Mouse (Mus musculus) kidney, embryonic 15.5 days (tissue): ENCODE measurements around the gene Mapre3. TPM values are rescaled to one million over a fixed set of nuclear protein-coding genes. Genes with fewer than 3 reads are reported as not detected.
A peak's percentile ranks its signal among the peaks of the same experiment; 100 is the strongest.

Experiments
- ATAC-seq: fragments of 200-750 bp; cut with Nextera tagmentation; replicated peaks from 2 replicates; pipeline ENCODE4 v1.8.0; 2017; ENCODE audit warnings: moderate TSS enrichment; ENCODE audit not compliant: low FRiP score
- H3K27ac ChIP-seq: fragments of 300-500 bp; sonication (generic); 2 replicates; pipeline ENCODE4 v1.5.1; 2015; ENCODE audit warnings: mild to moderate bottlenecking, inconsistent platforms
- H3K27me3 ChIP-seq: fragments of 300-500 bp; sonication (generic); 2 replicates; pipeline ENCODE4 v1.6.1; 2015; ENCODE audit warnings: inconsistent platforms
- H3K36me3 ChIP-seq: fragments of 300-500 bp; sonication (generic); 2 replicates; pipeline ENCODE4 v1.6.1; 2015; ENCODE audit warnings: inconsistent platforms
- H3K4me1 ChIP-seq: fragments of 300-500 bp; sonication (generic); 2 replicates; pipeline ENCODE4 v1.6.1; 2015; ENCODE audit warnings: inconsistent platforms
- H3K4me2 ChIP-seq: fragments of 300-500 bp; sonication (generic); 2 replicates; pipeline ENCODE4 v1.6.1; 2015; ENCODE audit warnings: moderate library complexity, mild to moderate bottlenecking, inconsistent platforms
- H3K4me3 ChIP-seq: fragments of 300-500 bp; sonication (generic); replicated peaks from 2 replicates; pipeline ENCODE4 v1.5.1; 2015; ENCODE audit warnings: mild to moderate bottlenecking, inconsistent platforms
- H3K9ac ChIP-seq: fragments of 300-500 bp; sonication (generic); 2 replicates; pipeline ENCODE4 v1.6.1; 2015; ENCODE audit warnings: mild to moderate bottlenecking, inconsistent platforms
- H3K9me3 ChIP-seq: fragments of 300-500 bp; sonication (generic); replicated peaks from 2 replicates; pipeline ENCODE4 v1.6.1; 2016; ENCODE audit warnings: inconsistent platforms
- WGBS: fragments of 180-500 bp; shearing (Covaris S2); methylation state at CpG from one replicate; pipeline ENCODE4 v1.1.7; 2015; ENCODE audit warnings: mixed read lengths; 5-methylcytosine and 5-hydroxymethylcytosine counted together
- polyA plus RNA-seq: library from polyadenylated mRNA; unstranded; fragments of >200 nt; fragmentation: Nextera tagmentation; extraction: Ambion mirVana; gene quantifications from 2 replicates; pipeline ENCODE4 v1.2.1, GENCODE M21; 2015

Gene Mapre3
- polyA plus RNA-seq, 1 experiment from 2014 or later, result 23.6 TPM

- Histone ChIP-seq H3K36me3 (no peaks in the 10 kb centered on the region), H3K27me3 (peaks cover 3% of the 10 kb centered on the region; the same call in 1 of the 2 replicates), H3K4me3 (no peak overlapping the region), H3K9ac (no peak overlapping the region), H3K4me1 (peaks cover 6% of the 10 kb centered on the region; the same call in 1 of the 2 replicates), H3K27ac (no peak overlapping the region), H3K4me2 (no peak overlapping the region), H3K9me3 (no peaks in the 10 kb centered on the region)
- ATAC-seq, result 0 out of 2 replicates have a peak, but pooled peaks have one; percentile 53
- 82% methylated on average over 7 of the region's 7 CpGs for WGBS
Measured at GRCm38 (mm10) chr5:30797482-30797881, 17.0 kb upstream of the Mapre3 start.

GRCm38 (mm10) chr5:30797982-30798381 is 16.5 kb upstream of the Mapre3 start:
- Histone ChIP-seq H3K4me3 (no peak overlapping the region), H3K9ac (no peak overlapping the region), H3K9me3 (no peaks in the 10 kb centered on the region), H3K4me2 (no peak overlapping the region), H3K27ac (no peak overlapping the region), H3K4me1 (peaks cover 6% of the 10 kb centered on the region; the same call in 1 of the 2 replicates), H3K36me3 (no peaks in the 10 kb centered on the region), H3K27me3 (peaks cover 3% of the 10 kb centered on the region; the same call in 1 of the 2 replicates)
- no peak for ATAC-seq
- WGBS, result 80% methylated on average over 8 of the region's 8 CpGs

DNA sequence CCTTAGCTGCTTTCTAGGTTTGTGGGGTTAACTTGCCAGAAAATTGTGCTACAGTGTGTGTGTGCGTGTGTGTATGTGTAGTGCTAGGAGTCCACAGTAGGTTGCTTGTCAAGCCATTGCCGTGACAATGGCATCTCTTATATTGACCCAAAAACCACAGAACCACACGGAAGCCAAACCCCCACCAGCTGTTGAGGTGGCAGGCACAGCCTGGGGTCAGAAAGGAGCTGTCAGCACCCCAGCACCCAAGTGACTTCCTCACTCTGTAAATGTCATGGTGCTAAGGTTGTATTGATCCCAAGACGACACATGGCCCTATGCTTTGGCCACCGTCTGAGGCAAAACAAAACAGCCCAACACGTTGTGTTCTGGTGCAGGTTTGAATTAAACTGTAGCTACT is 15.5 kb upstream of the Mapre3 start:
- Histone ChIP-seq H3K9me3 (no peaks in the 10 kb centered on the region), H3K27me3 (peaks cover 3% of the 10 kb centered on the region; the same call in 1 of the 2 replicates), H3K4me2 (no peak overlapping the region), H3K9ac (no peak overlapping the region), H3K4me3 (no peak overlapping the region), H3K36me3 (no peaks in the 10 kb centered on the region), H3K4me1 (peaks cover 6% of the 10 kb centered on the region; the same call in 1 of the 2 replicates), H3K27ac (no peak overlapping the region)
- 73% methylated on average over 6 of the region's 6 CpGs for WGBS
- no peak for ATAC-seq

- Histone ChIP-seq H3K27ac (no peak overlapping the region), H3K9ac (no peak overlapping the region), H3K27me3 (no peaks in the 10 kb centered on the region; the same call in 1 of the 2 replicates), H3K4me1 (no peaks in the 10 kb centered on the region), H3K4me3 (no peak overlapping the region), H3K9me3 (no peaks in the 10 kb centered on the region), H3K4me2 (no peak overlapping the region), H3K36me3 (no peaks in the 10 kb centered on the region)
- 80% methylated on average over 12 of the region's 12 CpGs for WGBS
- ATAC-seq, result no peak
Measured at GRCm38 (mm10) chr5:30802724-30803467, 11.5 kb upstream of the Mapre3 start.

DNA sequence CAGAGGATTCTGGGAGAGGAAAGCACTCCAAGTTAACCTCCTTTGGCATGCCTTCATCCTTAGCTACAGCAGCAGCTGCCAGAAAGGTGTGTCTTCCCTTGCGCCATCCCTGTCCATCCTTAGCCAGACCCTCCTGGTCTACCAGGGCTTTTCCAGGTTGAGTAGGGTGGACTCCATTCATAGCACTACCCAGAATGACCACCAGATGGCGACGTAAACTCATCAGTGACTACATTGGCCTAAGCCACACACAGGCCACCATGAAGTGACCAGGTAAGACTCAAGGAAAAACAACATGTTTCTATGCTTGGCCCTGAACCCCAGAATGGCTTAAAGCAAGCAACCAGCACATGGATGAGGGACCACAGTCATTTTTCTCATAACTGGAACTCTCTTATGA is 8.3 kb upstream of the Mapre3 start:
- Histone ChIP-seq H3K9ac (no peak overlapping the region), H3K4me2 (no peak overlapping the region), H3K4me1 (no peaks in the 10 kb centered on the region), H3K4me3 (no peak overlapping the region), H3K9me3 (no peaks in the 10 kb centered on the region), H3K27me3 (peaks cover 12% of the 10 kb centered on the region), H3K36me3 (no peaks in the 10 kb centered on the region), H3K27ac (no peak overlapping the region)
- ATAC-seq, result peak; percentile 86
- WGBS, result 18% methylated on average over 3 of the region's 3 CpGs

GRCm38 (mm10) chr5:30815120-30815465 is 652 bp downstream of the Mapre3 start:
- peak; percentile 23; the same call in 1 of the 2 replicates for ATAC-seq
- Histone ChIP-seq H3K4me3 (peak overlapping the region; percentile 86), H3K9me3 (no peaks in the 10 kb centered on the region), H3K9ac (peak overlapping the region; percentile 80), H3K36me3 (no peaks in the 10 kb centered on the region), H3K4me2 (peak overlapping the region; percentile 82), H3K27ac (peak overlapping the region; percentile 67), H3K4me1 (peaks cover 22% of the 10 kb centered on the region), H3K27me3 (0 out of 2 replicates have a peak, but pooled peaks cover 21% of the 10 kb centered on the region)
- WGBS, result 3% methylated on average over 7 of the region's 7 CpGs

DNA sequence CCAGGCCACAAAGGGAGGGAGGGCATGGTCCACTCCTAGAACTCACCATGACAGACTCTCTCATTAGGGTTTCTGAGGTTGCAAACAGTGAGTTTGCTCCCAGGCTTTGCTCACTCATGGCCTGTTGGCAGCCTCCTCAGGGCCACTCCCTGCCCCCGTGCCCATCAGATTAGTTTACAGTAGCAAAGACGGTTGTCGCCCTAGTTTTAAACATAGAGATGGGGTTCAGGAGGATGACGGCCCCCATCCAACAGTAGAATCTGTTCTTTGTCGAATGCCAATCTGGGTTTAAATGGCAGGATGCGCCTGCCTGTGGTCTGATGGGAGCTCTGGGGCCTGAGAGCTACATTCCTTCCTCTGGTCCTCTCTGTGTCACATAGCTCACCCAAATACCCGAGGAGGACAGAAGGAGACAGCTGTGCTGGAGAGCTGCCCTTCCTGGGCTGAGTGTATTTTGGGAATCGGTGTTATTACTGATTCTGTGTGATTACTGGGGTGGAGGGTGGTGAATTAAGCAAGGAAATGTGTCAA is 1.9 kb downstream of the Mapre3 start:
- no peaks in the 10 kb centered on the region for H3K9me3 ChIP-seq
- H3K36me3 ChIP-seq, result no peaks in the 10 kb centered on the region
- H3K27me3 ChIP-seq, result 0 out of 2 replicates have a peak, but pooled peaks cover 12% of the 10 kb centered on the region
- H3K4me2 ChIP-seq, result no peak overlapping the region
- WGBS, result 73% methylated on average over 8 of the region's 8 CpGs
- peaks cover 22% of the 10 kb centered on the region for H3K4me1 ChIP-seq
- no peak overlapping the region for H3K9ac ChIP-seq
- ATAC-seq, result no peak
- no peak overlapping the region for H3K27ac ChIP-seq
- no peak overlapping the region for H3K4me3 ChIP-seq

GRCm38 (mm10) chr5:30818758-30819309 is 4.4 kb downstream of the Mapre3 start:
- H3K27me3 ChIP-seq, result no peaks in the 10 kb centered on the region
- ATAC-seq, result no peak
- H3K4me3 ChIP-seq, result no peak overlapping the region
- peaks cover 21% of the 10 kb centered on the region for H3K4me1 ChIP-seq
- WGBS, result 78% methylated on average over 8 of the region's 8 CpGs
- H3K9ac ChIP-seq, result no peak overlapping the region
- H3K36me3 ChIP-seq, result no peaks in the 10 kb centered on the region
- H3K4me2 ChIP-seq, result no peak overlapping the region
- H3K9me3 ChIP-seq, result no peaks in the 10 kb centered on the region
- H3K27ac ChIP-seq, result no peak overlapping the region

- no peak for ATAC-seq
- H3K4me2 ChIP-seq, result no peak overlapping the region
- WGBS, result 73% methylated on average over 5 of the region's 5 CpGs
Measured at GRCm38 (mm10) chr5:30822689-30823088, 8.2 kb downstream of the Mapre3 start.

GRCm38 (mm10) chr5:30823091-30823490 is 8.7 kb downstream of the Mapre3 start:
- 89% methylated on average over 3 of the region's 3 CpGs for WGBS
- ATAC-seq, result no peak
- Histone ChIP-seq H3K36me3 (no peaks in the 10 kb centered on the region), H3K9ac (no peak overlapping the region), H3K4me2 (no peak overlapping the region), H3K4me3 (no peak overlapping the region), H3K27me3 (no peaks in the 10 kb centered on the region), H3K27ac (no peak overlapping the region), H3K9me3 (no peaks in the 10 kb centered on the region), H3K4me1 (no peaks in the 10 kb centered on the region)

More at GRCm38 (mm10) chr5:30822689-30823088, 8.2 kb downstream of the Mapre3 start:
- no peaks in the 10 kb centered on the region for H3K36me3 ChIP-seq
- no peaks in the 10 kb centered on the region for H3K4me1 ChIP-seq
- no peak overlapping the region for H3K4me3 ChIP-seq
- no peaks in the 10 kb centered on the region for H3K27me3 ChIP-seq
- H3K27ac ChIP-seq, result no peak overlapping the region
- no peak overlapping the region for H3K9ac ChIP-seq
- no peaks in the 10 kb centered on the region for H3K9me3 ChIP-seq

- Histone ChIP-seq H3K4me2 (no peak overlapping the region), H3K4me3 (no peak overlapping the region), H3K4me1 (no peaks in the 10 kb centered on the region), H3K9ac (0 out of 2 replicates have a peak overlapping the region, but pooled peaks have one; percentile 7), H3K27me3 (no peaks in the 10 kb centered on the region), H3K36me3 (no peaks in the 10 kb centered on the region), H3K27ac (no peak overlapping the region), H3K9me3 (no peaks in the 10 kb centered on the region)
- 87% methylated on average over 11 of the region's 11 CpGs for WGBS
- ATAC-seq, result no peak
Measured at GRCm38 (mm10) chr5:30824124-30824988, 9.9 kb downstream of the Mapre3 start.
